Mouse (Mus musculus) heart, adult 2 months (tissue): ENCODE measurements at regions not wholly inside any gene's neighbourhood (a gene's known extent, or its start where the extent isn't known, plus 50 kb on each side); places are given as distances from the start of the nearest gene placed in this dataset.

Source experiments
- DNase-seq, 2 experiments: peaks; one replicate each; pipeline ENCODE4 v3.0.0; 2021
- H3K27ac ChIP-seq: fragments of 200-600 bp; 2 replicates; pipeline ENCODE4 v1.8.1; 2022
- H3K27me3 ChIP-seq: fragments of 200-500 bp; 2 replicates; pipeline ENCODE4 v1.6.1; 2012; ENCODE audit warnings: mild to moderate bottlenecking, low read length, inconsistent platforms, mixed read lengths; ENCODE audit not compliant: control insufficient read depth, insufficient read depth
- H3K36me3 ChIP-seq: fragments of 200-500 bp; 2 replicates; pipeline ENCODE4 v1.6.1; 2012; ENCODE audit warnings: low read length, inconsistent platforms; ENCODE audit not compliant: control insufficient read depth, insufficient read depth
- H3K4me1 ChIP-seq: fragments of 200-500 bp; 2 replicates; pipeline ENCODE4 v1.6.1; 2011; ENCODE audit warnings: low read length; ENCODE audit not compliant: control insufficient read depth, insufficient read depth
- H3K4me3 ChIP-seq: fragments of 200-600 bp; 2 replicates; pipeline ENCODE4 v1.8.1; 2022
- H3K79me2 ChIP-seq: fragments of 200-500 bp; replicated peaks from 2 replicates; pipeline ENCODE4 v1.6.1; 2012; ENCODE audit warnings: mild to moderate bottlenecking, inconsistent platforms, low read length, moderate library complexity, mixed read lengths; ENCODE audit not compliant: control insufficient read depth, insufficient read depth
- H3K9ac ChIP-seq: fragments of 200-500 bp; 2 replicates; pipeline ENCODE4 v1.6.1; 2012; ENCODE audit warnings: low read depth, mild to moderate bottlenecking, control low read depth, inconsistent platforms, low read length, mixed read lengths
- CTCF ChIP-seq: fragments of 200-600 bp; IDR thresholded peaks from 2 replicates; pipeline ENCODE4 v1.8.1; 2022; ENCODE audit warnings: antibody characterized with exemption, mild to moderate bottlenecking, moderate library complexity
- EP300 ChIP-seq: fragments of 200-500 bp; IDR thresholded peaks from 2 replicates; pipeline ENCODE4 v1.6.1; 2011; ENCODE audit warnings: low read depth, low read length, control low read depth; ENCODE audit not compliant: insufficient read depth
- POLR2A ChIP-seq: fragments of 200-500 bp; IDR thresholded peaks from 2 replicates; pipeline ENCODE4 v1.6.1; 2011; ENCODE audit warnings: mild to moderate bottlenecking, low read depth, low read length, control low read depth; ENCODE audit not compliant: insufficient read depth
- WGBS: fragments of 180-500 bp; shearing (Covaris S2); methylation state at CpG from one replicate; pipeline ENCODE4 v1.1.7; 2018; 5-methylcytosine and 5-hydroxymethylcytosine counted together
- intact Hi-C: fragments of 180-260 bp; cut with DNase I; formaldehyde crosslinking; loops from one replicate; pipeline ENCODE4 v1.15.1; 2025

GRCm38 (mm10) chr9:9375304-9375904 lies 136.5 kb upstream of the Arhgap42 start:
- intact Hi-C loops = loop anchor here (1.0 to 10.0 kb wide), 3 partner anchors 291 to 675 kb away; no protein-coding TSS in a partner anchor
- no peaks in the 10 kb centered on the region for H3K79me2 ChIP-seq
- H3K9ac ChIP-seq = no peak overlapping the region
- no peaks in the 10 kb centered on the region for H3K36me3 ChIP-seq
- no peaks in the 10 kb centered on the region for H3K4me1 ChIP-seq
- H3K4me3 ChIP-seq = no peak overlapping the region
- TF ChIP-seq CTCF = peak; percentile 90
- no peak for TF ChIP-seq EP300
- DNase-seq = peak; percentile 28 to 56
- 21% methylated on average over 3 of the region's 3 CpGs for WGBS
- H3K27ac ChIP-seq = no peak overlapping the region
- no peaks in the 10 kb centered on the region for H3K27me3 ChIP-seq

- Histone ChIP-seq H3K36me3 (no peaks in the 10 kb centered on the region), H3K9ac (no peak overlapping the region), H3K4me1 (no peaks in the 10 kb centered on the region), H3K4me3 (no peak overlapping the region), H3K79me2 (no peaks in the 10 kb centered on the region), H3K27me3 (no peaks in the 10 kb centered on the region), H3K27ac (no peak overlapping the region)
- WGBS = 56% methylated on average over 1 of the region's 1 CpGs
- TF ChIP-seq POLR2A (no peak), EP300 (no peak), CTCF (peak; percentile 58)
- DNase-seq = peak in 1 of 2 experiments; percentile 7
- intact Hi-C loops = loop anchor here (5.0 to 10.0 kb wide), 2 partner anchors 135 to 288 kb away; partner anchors contain the start of gene Arhgap42
Observed at GRCm38 (mm10) chr9:9372594-9372993, 133.7 kb upstream of the Arhgap42 start.

- H3K9ac ChIP-seq = no peak overlapping the region
- 86% methylated on average over 1 of the region's 1 CpGs for WGBS
- no peaks in the 10 kb centered on the region for H3K4me1 ChIP-seq
- DNase-seq = no peak
- TF ChIP-seq EP300 (no peak), CTCF (no peak), POLR2A (no peak)
- H3K27ac ChIP-seq = no peak overlapping the region
- H3K27me3 ChIP-seq = no peaks in the 10 kb centered on the region
- intact Hi-C loops = no loop called here
- H3K4me3 ChIP-seq = no peak overlapping the region
- no peaks in the 10 kb centered on the region for H3K79me2 ChIP-seq
- no peaks in the 10 kb centered on the region for H3K36me3 ChIP-seq
Observed at GRCm38 (mm10) chr9:9368731-9369130, 129.8 kb upstream of the Arhgap42 start.

DNA sequence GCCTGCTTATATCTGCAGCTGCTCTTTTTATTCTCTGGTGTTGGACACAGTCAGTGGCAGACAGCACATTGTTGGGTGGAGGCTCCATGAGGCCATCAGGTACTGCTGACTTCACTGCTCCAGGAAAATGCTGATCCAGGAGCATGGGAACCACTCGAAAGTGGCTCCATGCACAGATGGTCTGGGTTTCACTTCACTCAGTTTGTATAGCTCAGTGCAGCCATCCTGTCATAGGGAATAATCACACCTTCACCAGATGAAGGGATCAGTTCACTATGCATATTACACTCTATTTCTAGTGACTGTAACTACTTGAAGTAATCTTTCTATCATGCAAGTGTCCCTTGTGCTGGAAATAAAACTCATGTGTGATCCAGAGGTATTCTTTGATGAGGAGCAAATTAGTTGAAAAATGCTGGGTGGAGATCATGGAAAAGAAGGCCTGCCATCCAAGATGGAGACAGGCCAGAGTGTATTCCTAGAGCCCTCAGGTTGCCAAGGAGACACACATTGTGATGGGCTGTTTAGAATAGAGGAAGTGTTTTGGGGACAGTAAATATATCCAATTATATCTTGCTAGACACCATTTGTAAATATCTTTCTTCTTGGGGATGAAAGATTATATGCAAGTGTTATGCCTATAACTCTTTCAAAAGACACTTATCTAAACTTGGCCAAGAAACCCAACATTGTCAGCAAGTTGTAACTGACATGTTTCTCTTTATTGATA lies 103.7 kb upstream of the Arhgap42 start:
- 46% methylated on average over 1 of the region's 1 CpGs for WGBS
- intact Hi-C loops = no loop called here

DNA sequence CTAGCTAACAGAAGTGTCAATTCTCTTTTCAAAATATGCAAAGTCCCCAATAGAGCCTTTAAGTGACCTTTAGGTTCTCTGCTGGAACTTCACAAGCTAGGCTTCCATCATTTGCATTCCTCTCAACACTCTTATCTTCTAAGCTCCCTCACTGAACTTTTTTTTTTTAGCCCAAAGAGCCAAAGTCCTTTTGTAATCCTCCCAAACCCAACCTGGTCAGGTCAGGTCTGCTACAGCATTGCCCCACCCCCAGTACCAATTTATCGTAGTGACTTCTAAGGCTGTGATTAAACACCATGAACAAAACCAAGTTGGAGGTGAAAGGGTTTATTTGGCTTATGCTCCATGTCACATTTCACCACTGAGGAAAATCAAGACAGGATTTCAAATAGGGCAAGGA lies 79.7 kb upstream of the Arhgap42 start:
- H3K4me1 ChIP-seq = no peaks in the 10 kb centered on the region
- WGBS = 79% methylated on average over 1 of the region's 1 CpGs
- no peaks in the 10 kb centered on the region for H3K27me3 ChIP-seq
- H3K27ac ChIP-seq = no peak overlapping the region
- no peak overlapping the region for H3K9ac ChIP-seq
- H3K79me2 ChIP-seq = no peaks in the 10 kb centered on the region
- no peak overlapping the region for H3K4me3 ChIP-seq
- intact Hi-C loops = no loop called here
- H3K36me3 ChIP-seq = no peaks in the 10 kb centered on the region
- DNase-seq = no peak
- TF ChIP-seq EP300 (no peak), POLR2A (no peak), CTCF (no peak)

More for the DNA sequence above, 103.7 kb upstream of the Arhgap42 start:
- Histone ChIP-seq H3K27me3 (no peaks in the 10 kb centered on the region), H3K36me3 (no peaks in the 10 kb centered on the region), H3K27ac (no peak overlapping the region), H3K9ac (no peak overlapping the region), H3K4me3 (no peak overlapping the region), H3K4me1 (no peaks in the 10 kb centered on the region), H3K79me2 (no peaks in the 10 kb centered on the region)
- DNase-seq = no peak
- TF ChIP-seq CTCF (no peak), EP300 (no peak)

DNA sequence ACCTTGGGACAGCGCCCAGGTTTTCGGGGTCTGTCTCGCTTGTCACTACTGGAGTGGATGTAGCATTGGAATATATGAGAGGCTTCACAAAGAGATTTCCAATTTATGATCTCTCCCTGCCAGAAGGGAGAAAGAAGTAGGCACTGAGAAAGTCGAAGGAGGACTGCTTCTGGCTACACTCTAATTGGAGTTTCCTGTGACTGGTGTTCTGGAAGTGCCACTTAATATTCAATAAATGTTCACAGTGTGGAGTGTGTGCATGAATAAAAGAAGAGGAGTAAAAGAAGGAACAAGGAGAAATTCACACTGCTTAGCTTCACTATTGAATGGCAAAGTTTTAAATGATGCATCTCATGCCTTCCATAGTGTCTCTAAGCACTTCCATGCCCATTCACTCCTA lies 77.1 kb upstream of the Arhgap42 start:
- WGBS = 84% methylated on average over 4 of the region's 4 CpGs

More for the DNA sequence above, 77.1 kb upstream of the Arhgap42 start:
- intact Hi-C loops = no loop called here
- H3K79me2 ChIP-seq = no peaks in the 10 kb centered on the region
- H3K9ac ChIP-seq = no peak overlapping the region
- no peak overlapping the region for H3K4me3 ChIP-seq
- no peak for TF ChIP-seq POLR2A
- no peaks in the 10 kb centered on the region for H3K27me3 ChIP-seq
- DNase-seq = no peak
- H3K36me3 ChIP-seq = no peaks in the 10 kb centered on the region
- H3K4me1 ChIP-seq = no peaks in the 10 kb centered on the region
- H3K27ac ChIP-seq = no peak overlapping the region
